Mouse (Mus musculus): ENCODE results near the gene Kcp. TPM values are rescaled to one million over a fixed set of nuclear protein-coding genes. Genes with fewer than 3 reads are reported as not detected.

Kcp gene
- polyA plus RNA-seq (2014; fragmentation: Nextera tagmentation; extraction: Ambion mirVana), result 9.2 and 9.5 TPM in 2 replicates

DNA sequence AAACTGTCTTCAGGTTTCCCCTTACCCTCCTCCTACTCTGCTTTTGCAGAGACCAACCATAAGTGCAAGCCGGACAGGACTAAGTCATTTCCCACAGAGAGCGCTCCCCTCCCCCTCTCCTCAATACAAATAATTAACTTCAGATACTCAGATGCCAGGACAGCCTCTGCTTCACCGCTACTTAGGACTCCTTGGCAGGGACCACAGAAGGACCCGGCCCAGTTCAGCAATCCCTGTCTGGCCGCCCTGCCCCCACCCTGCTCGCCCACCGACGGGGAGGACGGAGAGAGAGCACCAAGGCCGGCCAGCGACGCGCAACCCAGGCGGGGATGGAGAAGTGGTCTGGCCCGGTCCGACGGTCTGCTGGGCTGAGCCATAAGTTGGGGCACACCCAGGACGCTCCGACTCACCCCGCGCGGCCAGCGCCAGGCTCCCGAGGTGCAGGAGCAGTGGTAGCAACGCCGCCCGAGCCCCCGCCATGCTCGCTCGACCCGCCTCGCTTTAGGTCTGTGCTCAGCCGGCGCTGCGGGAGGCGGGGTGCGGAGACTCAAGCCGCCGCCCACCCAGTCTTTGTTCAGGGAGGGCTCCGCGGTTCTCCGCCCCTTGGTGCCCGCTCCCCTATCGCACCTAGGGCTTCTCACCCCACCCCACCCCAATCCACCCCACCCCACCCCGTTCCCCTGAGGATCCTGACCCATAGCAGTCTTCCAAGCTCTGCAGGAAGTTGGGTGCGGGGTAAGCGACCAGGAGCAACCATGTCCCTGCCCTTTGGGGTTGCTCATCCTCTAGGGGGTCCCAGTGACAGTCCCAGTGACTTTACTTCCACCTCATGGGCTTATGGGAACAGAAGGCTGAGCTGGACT is at the start of gene Kcp:
TSS of gene Kcp (minus strand) at position 506 of the 863 bp plus-strand sequence.
- H3K36me3 ChIP-seq (ENCODE audit: control insufficient read depth, insufficient read depth, low read length), result no peaks in the 10 kb centered on the region
- H3K9me3 ChIP-seq (ENCODE audit: control insufficient read depth, low read length), result no peaks in the 10 kb centered on the region
- DNase-seq (ENCODE audit: low spot score), result peak; percentile 58
- peak within 1 kb of the TSS; percentile 82 for H3K4me2 ChIP-seq
- H3K9ac ChIP-seq (ENCODE audit: low read depth, low read length), result peak within 1 kb of the TSS; percentile 52
- peaks cover 31% of the 10 kb centered on the region for H3K27me3 ChIP-seq (replicated peaks; ENCODE audit: control insufficient read depth, insufficient read depth, low read length)
- H3K4me3 ChIP-seq (ENCODE audit: low read depth, low read length), result peak within 1 kb of the TSS; percentile 58
- peak; percentile 52; the same call in 1 of the 2 replicates for ATAC-seq (replicated peaks; ENCODE audit: low FRiP score)
- under 1% methylated on average over 43 of the region's 47 CpGs for WGBS
- no peak within 1 kb of the TSS; the same call in 1 of the 2 replicates for H3K27ac ChIP-seq (ENCODE audit: low read depth, low read length)
- H3K4me1 ChIP-seq (replicated peaks; ENCODE audit: control insufficient read depth, insufficient read depth, low read length), result peaks cover 13% of the 10 kb centered on the region

GRCm38 (mm10) chr6:29557112-29557511 is 49.4 kb upstream of the Kcp start:
- H3K9ac ChIP-seq (ENCODE audit: low read depth, low read length), result no peak overlapping the region
- 90% methylated on average over 2 of the region's 2 CpGs for WGBS

GRCm38 (mm10) chr6:29552526-29552925 is 44.8 kb upstream of the Kcp start:
- WGBS, result 82% methylated on average over 2 of the region's 2 CpGs
- ATAC-seq (replicated peaks; ENCODE audit: low FRiP score) (no peak), DNase-seq (ENCODE audit: low spot score) (no peak)
- no peak overlapping the region for H3K4me3 ChIP-seq (ENCODE audit: low read depth, low read length)
- no peaks in the 10 kb centered on the region for H3K9me3 ChIP-seq (ENCODE audit: control insufficient read depth, low read length)
- no peak overlapping the region for H3K4me2 ChIP-seq
- no peaks in the 10 kb centered on the region for H3K4me1 ChIP-seq (replicated peaks; ENCODE audit: control insufficient read depth, insufficient read depth, low read length)
- H3K27ac ChIP-seq (ENCODE audit: low read depth, low read length), result no peak overlapping the region
- peaks cover 36% of the 10 kb centered on the region for H3K36me3 ChIP-seq (ENCODE audit: control insufficient read depth, insufficient read depth, low read length)
- H3K27me3 ChIP-seq (replicated peaks; ENCODE audit: control insufficient read depth, insufficient read depth, low read length), result no peaks in the 10 kb centered on the region
- no peak overlapping the region for H3K9ac ChIP-seq (ENCODE audit: low read depth, low read length)

More at GRCm38 (mm10) chr6:29557112-29557511, 49.4 kb upstream of the Kcp start:
- DNase-seq (ENCODE audit: low spot score) (no peak), ATAC-seq (replicated peaks; ENCODE audit: low FRiP score) (no peak)
- Histone ChIP-seq H3K4me1 (replicated peaks; ENCODE audit: control insufficient read depth, insufficient read depth, low read length) (no peaks in the 10 kb centered on the region), H3K9me3 (ENCODE audit: control insufficient read depth, low read length) (no peaks in the 10 kb centered on the region), H3K4me2 (no peak overlapping the region), H3K27ac (ENCODE audit: low read depth, low read length) (no peak overlapping the region), H3K27me3 (replicated peaks; ENCODE audit: control insufficient read depth, insufficient read depth, low read length) (no peaks in the 10 kb centered on the region), H3K36me3 (ENCODE audit: control insufficient read depth, insufficient read depth, low read length) (peaks cover 38% of the 10 kb centered on the region), H3K4me3 (ENCODE audit: low read depth, low read length) (no peak overlapping the region)

- no peak for ATAC-seq (replicated peaks; ENCODE audit: low FRiP score)
- WGBS, result 92% methylated on average over 1 of the region's 1 CpGs
- no peak overlapping the region for H3K27ac ChIP-seq (ENCODE audit: low read depth, low read length)
- H3K9me3 ChIP-seq (ENCODE audit: control insufficient read depth, low read length), result no peaks in the 10 kb centered on the region
- H3K9ac ChIP-seq (ENCODE audit: low read depth, low read length), result no peak overlapping the region
- no peak overlapping the region for H3K4me3 ChIP-seq (ENCODE audit: low read depth, low read length)
- no peaks in the 10 kb centered on the region for H3K27me3 ChIP-seq (replicated peaks; ENCODE audit: control insufficient read depth, insufficient read depth, low read length)
- no peak for DNase-seq (ENCODE audit: low spot score)
- H3K4me1 ChIP-seq (replicated peaks; ENCODE audit: control insufficient read depth, insufficient read depth, low read length), result no peaks in the 10 kb centered on the region
- no peak overlapping the region for H3K4me2 ChIP-seq
- H3K36me3 ChIP-seq (ENCODE audit: control insufficient read depth, insufficient read depth, low read length), result peaks cover 35% of the 10 kb centered on the region
These were observed 40.3 kb upstream of the Kcp start for GRCm38 (mm10) chr6:29548086-29548485.

DNA sequence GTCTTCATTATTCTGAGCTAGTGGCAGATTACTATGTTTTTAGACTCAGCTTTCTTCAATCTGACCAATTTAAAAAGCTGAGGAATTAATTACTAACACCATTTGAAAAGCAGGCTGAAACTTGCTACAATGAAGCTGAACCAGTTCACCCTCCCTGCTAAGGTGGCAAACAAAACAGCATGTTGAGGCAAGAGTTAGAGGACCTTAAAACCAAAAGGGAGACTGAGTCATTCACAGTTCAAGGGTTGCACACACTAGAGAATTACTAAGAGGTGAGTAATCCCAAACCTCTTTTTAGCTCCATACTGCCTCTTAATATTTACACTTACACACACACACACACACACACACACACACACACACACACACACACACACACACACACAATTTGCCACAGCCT is 39.8 kb upstream of the Kcp start:
- Histone ChIP-seq H3K27me3 (replicated peaks; ENCODE audit: control insufficient read depth, insufficient read depth, low read length) (no peaks in the 10 kb centered on the region), H3K4me2 (no peak overlapping the region), H3K9ac (ENCODE audit: low read depth, low read length) (no peak overlapping the region), H3K27ac (ENCODE audit: low read depth, low read length) (no peak overlapping the region), H3K9me3 (ENCODE audit: control insufficient read depth, low read length) (no peaks in the 10 kb centered on the region), H3K4me3 (ENCODE audit: low read depth, low read length) (no peak overlapping the region), H3K36me3 (ENCODE audit: control insufficient read depth, insufficient read depth, low read length) (peaks cover 38% of the 10 kb centered on the region), H3K4me1 (replicated peaks; ENCODE audit: control insufficient read depth, insufficient read depth, low read length) (no peaks in the 10 kb centered on the region)
- DNase-seq (ENCODE audit: low spot score), result no peak
- ATAC-seq (replicated peaks; ENCODE audit: low FRiP score), result no peak

DNA sequence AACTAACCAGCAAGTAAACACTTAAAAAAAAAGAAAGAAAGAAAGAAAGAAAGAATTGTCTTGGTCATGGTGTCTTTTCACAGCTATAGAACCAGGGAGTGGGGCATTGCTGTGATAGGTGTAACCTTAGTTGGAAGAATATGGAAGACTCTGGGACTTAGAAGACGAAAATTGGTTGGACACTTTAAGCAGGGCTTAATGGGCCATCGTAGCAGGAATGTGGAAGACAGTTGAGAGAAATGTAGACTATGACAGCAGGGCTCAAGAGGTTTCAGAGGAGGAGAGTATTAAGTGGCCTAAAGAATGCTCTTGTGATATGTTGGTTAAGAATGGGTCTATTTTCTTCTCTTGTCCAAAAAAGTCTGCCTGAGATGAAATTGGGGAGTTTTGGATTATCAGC is 37.9 kb upstream of the Kcp start:
- H3K4me3 ChIP-seq (ENCODE audit: low read depth, low read length), result no peak overlapping the region
- H3K27ac ChIP-seq (ENCODE audit: low read depth, low read length), result no peak overlapping the region
- H3K9ac ChIP-seq (ENCODE audit: low read depth, low read length), result no peak overlapping the region
- no peak for ATAC-seq (replicated peaks; ENCODE audit: low FRiP score)
- peaks cover 29% of the 10 kb centered on the region for H3K36me3 ChIP-seq (ENCODE audit: control insufficient read depth, insufficient read depth, low read length)
- DNase-seq (ENCODE audit: low spot score), result no peak
- no peaks in the 10 kb centered on the region for H3K9me3 ChIP-seq (ENCODE audit: control insufficient read depth, low read length)
- no peaks in the 10 kb centered on the region for H3K4me1 ChIP-seq (replicated peaks; ENCODE audit: control insufficient read depth, insufficient read depth, low read length)
- H3K27me3 ChIP-seq (replicated peaks; ENCODE audit: control insufficient read depth, insufficient read depth, low read length), result no peaks in the 10 kb centered on the region
- WGBS, result 94% methylated on average over 2 of the region's 2 CpGs
- no peak overlapping the region for H3K4me2 ChIP-seq

DNA sequence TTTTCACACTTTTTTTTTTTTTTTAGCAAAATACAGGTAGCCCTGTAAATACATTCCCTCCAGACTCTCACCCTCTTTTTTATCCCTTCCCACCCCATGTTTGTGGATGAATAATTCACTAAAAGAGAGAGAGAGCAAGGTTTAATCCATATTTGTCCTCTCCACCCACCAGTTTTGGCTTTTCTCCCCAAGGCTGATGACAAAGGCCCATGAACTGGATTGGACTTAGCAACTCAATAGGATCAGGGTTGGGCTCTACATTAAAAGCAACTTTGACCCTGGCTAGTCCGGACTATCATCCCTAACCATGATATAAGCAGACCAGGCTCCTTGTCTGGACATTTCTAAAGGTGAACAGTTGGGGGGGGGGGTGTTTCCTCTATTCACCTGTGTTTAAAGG is 33.2 kb upstream of the Kcp start:
- no peak overlapping the region for H3K4me3 ChIP-seq (ENCODE audit: low read depth, low read length)
- ATAC-seq (replicated peaks; ENCODE audit: low FRiP score) (no peak), DNase-seq (ENCODE audit: low spot score) (no peak)
- H3K9me3 ChIP-seq (ENCODE audit: control insufficient read depth, low read length), result no peaks in the 10 kb centered on the region
- H3K4me1 ChIP-seq (replicated peaks; ENCODE audit: control insufficient read depth, insufficient read depth, low read length), result no peaks in the 10 kb centered on the region
- H3K27me3 ChIP-seq (replicated peaks; ENCODE audit: control insufficient read depth, insufficient read depth, low read length), result no peaks in the 10 kb centered on the region
- H3K27ac ChIP-seq (ENCODE audit: low read depth, low read length), result no peak overlapping the region
- no peak overlapping the region for H3K9ac ChIP-seq (ENCODE audit: low read depth, low read length)
- 85% methylated on average over 1 of the region's 1 CpGs for WGBS
- no peak overlapping the region for H3K4me2 ChIP-seq
- H3K36me3 ChIP-seq (ENCODE audit: control insufficient read depth, insufficient read depth, low read length), result peaks cover 18% of the 10 kb centered on the region

DNA sequence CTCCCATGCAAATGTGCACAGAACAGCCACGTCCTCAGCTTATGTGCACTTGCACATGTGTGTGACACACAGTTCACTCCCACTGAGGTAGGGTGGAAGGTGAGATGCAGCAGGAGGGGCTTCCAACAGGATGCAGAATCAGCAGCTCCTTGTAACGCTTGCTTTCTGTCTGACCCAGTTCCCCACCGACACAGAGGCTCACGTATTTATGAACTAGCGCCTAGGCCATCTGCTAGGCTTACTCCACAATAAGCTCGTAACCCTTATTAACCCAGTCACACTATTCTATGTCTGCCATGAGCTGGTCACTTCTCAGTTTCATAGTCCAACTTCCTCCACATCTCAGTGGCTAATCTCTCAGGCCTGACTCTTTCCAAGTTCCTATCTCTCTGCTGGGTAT is 32.5 kb upstream of the Kcp start:
- no peak for ATAC-seq (replicated peaks; ENCODE audit: low FRiP score)
- Histone ChIP-seq H3K4me3 (ENCODE audit: low read depth, low read length) (no peak overlapping the region), H3K9ac (ENCODE audit: low read depth, low read length) (no peak overlapping the region), H3K27ac (ENCODE audit: low read depth, low read length) (no peak overlapping the region), H3K4me2 (no peak overlapping the region), H3K9me3 (ENCODE audit: control insufficient read depth, low read length) (no peaks in the 10 kb centered on the region), H3K27me3 (replicated peaks; ENCODE audit: control insufficient read depth, insufficient read depth, low read length) (no peaks in the 10 kb centered on the region), H3K4me1 (replicated peaks; ENCODE audit: control insufficient read depth, insufficient read depth, low read length) (no peaks in the 10 kb centered on the region), H3K36me3 (ENCODE audit: control insufficient read depth, insufficient read depth, low read length) (peaks cover 11% of the 10 kb centered on the region)
- no peak for DNase-seq (ENCODE audit: low spot score)
- WGBS, result 92% methylated on average over 6 of the region's 6 CpGs

DNA sequence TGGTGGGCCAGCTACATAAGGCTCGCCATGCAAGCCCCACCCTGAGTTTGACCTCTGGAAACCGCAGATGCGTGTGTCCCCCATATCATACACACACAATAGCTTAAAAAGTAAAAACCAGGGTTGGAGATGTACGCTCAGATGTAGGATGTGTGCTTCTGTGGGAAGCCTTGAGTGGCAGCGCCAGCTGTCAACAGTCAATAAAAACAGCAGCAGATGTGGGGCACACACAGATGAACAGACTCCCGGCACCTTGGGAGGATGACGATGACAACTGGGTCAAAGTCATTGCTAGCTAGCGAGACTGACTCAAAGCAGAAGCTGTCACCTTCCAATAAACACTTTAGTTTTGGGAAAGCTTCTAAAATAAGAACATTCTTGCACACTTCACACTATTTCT is 31.8 kb upstream of the Kcp start:
- no peaks in the 10 kb centered on the region for H3K4me1 ChIP-seq (replicated peaks; ENCODE audit: control insufficient read depth, insufficient read depth, low read length)
- no peak overlapping the region for H3K9ac ChIP-seq (ENCODE audit: low read depth, low read length)
- DNase-seq (ENCODE audit: low spot score) (no peak), ATAC-seq (replicated peaks; ENCODE audit: low FRiP score) (no peak)
- peaks cover 9% of the 10 kb centered on the region; the same call in 1 of the 2 replicates for H3K36me3 ChIP-seq (ENCODE audit: control insufficient read depth, insufficient read depth, low read length)
- no peaks in the 10 kb centered on the region for H3K27me3 ChIP-seq (replicated peaks; ENCODE audit: control insufficient read depth, insufficient read depth, low read length)
- no peak overlapping the region for H3K4me2 ChIP-seq
- 91% methylated on average over 8 of the region's 8 CpGs for WGBS
- no peak overlapping the region for H3K4me3 ChIP-seq (ENCODE audit: low read depth, low read length)
- no peak overlapping the region for H3K27ac ChIP-seq (ENCODE audit: low read depth, low read length)
- H3K9me3 ChIP-seq (ENCODE audit: control insufficient read depth, low read length), result no peaks in the 10 kb centered on the region

Measured in liver, embryonic 11.5 days (tissue).